Mouse (Mus musculus) kidney, adult 2 months (tissue): ENCODE measurements around the gene Zdhhc7. TPM values are rescaled to one million over a fixed set of nuclear protein-coding genes. Genes with fewer than 3 reads are reported as not detected.

Experiments
- DNase-seq: peaks from one replicate; pipeline ENCODE4 v3.0.0; 2021
- H3K27ac ChIP-seq: fragments of 200-500 bp; 2 replicates; pipeline ENCODE4 v1.5.1; 2012; ENCODE audit warnings: low read depth, low read length, control low read depth, inconsistent platforms; ENCODE audit not compliant: insufficient read depth
- H3K27me3 ChIP-seq: fragments of 200-500 bp; replicated peaks from 2 replicates; pipeline ENCODE4 v1.6.1; 2012; ENCODE audit warnings: mild to moderate bottlenecking, moderate library complexity, low read length, inconsistent platforms; ENCODE audit not compliant: control insufficient read depth, insufficient read depth
- H3K36me3 ChIP-seq: fragments of 200-500 bp; 2 replicates; pipeline ENCODE4 v1.6.1; 2012; ENCODE audit warnings: mild to moderate bottlenecking, moderate library complexity, low read length, inconsistent platforms; ENCODE audit not compliant: control insufficient read depth, insufficient read depth
- H3K4me1 ChIP-seq: fragments of 200-500 bp; 2 replicates; pipeline ENCODE4 v1.6.1; 2011; ENCODE audit warnings: low read length; ENCODE audit not compliant: control insufficient read depth, insufficient read depth
- H3K4me3 ChIP-seq: fragments of 200-500 bp; 2 replicates; pipeline ENCODE4 v1.5.1; 2011; ENCODE audit warnings: mild to moderate bottlenecking, low read depth, low read length, control low read depth; ENCODE audit not compliant: insufficient read depth
- CTCF ChIP-seq: fragments of 200-500 bp; conservative IDR thresholded peaks from 2 replicates; pipeline ENCODE4 v1.5.1; 2011; ENCODE audit warnings: low read depth, mild to moderate bottlenecking, control low read depth, low read length, moderate library complexity, mixed read lengths; ENCODE audit not compliant: insufficient read depth, insufficient read length
- POLR2A ChIP-seq: fragments of 200-500 bp; IDR thresholded peaks from one replicate; pipeline ENCODE4 v1.6.1; 2011; ENCODE audit warnings: low read depth, low read length, control low read depth
- WGBS: fragments of 180-500 bp; shearing (Covaris S2); methylation state at CpG from one replicate; pipeline ENCODE4 v1.1.7; 2018; 5-methylcytosine and 5-hydroxymethylcytosine counted together
- polyA plus RNA-seq: library from polyadenylated mRNA; depleted of rRNA; stranded (reverse); fragments of >200 nt; gene quantifications from 2 replicates; pipeline ENCODE4 v1.2.3, GENCODE M21; 2012

Zdhhc7 gene
- polyA plus RNA-seq, 1 experiment = 58.7 TPM

DNA sequence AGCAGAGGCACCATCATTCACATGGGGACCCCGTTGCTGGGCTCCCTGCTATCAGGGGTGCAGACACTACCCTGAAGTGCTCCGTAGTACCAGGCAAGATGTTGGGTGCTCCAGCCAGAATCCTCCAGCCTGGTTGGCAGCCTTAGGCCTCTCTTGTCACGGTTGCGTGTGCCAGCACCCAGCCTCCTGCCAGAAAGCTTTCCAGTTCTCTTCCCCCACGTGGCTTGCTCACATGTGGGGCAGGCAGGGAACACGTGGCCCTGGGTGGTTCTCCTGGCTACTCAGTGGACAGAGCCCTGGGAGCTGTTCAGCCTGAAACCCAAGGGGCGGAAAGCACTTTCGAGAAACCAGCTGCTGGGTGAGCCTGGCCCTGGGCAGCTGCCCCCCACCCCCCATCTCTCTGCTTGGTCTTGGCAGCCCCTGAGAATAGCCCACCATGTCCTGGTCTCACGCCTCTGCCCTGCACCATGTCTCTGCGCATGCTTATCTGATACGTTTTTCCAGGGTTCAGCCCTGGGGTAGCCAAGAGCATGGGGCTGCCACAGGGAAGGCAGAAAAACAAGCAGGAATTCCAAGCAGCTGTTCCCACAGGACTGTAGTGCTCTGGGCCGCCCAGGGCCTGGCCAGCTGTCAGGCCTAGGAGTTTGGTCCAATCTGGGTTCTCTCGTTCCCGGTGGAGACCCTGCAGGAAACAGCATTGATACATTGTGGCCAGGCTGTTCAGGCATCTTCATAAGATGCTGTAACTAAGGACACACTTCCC is 54.8 kb downstream of the Zdhhc7 start:
- peak; percentile 98 for DNase-seq
- no peak overlapping the region for H3K4me3 ChIP-seq
- no peak for TF ChIP-seq CTCF
- no peak for TF ChIP-seq POLR2A
- 45% methylated on average over 14 of the region's 14 CpGs for WGBS
- no peaks in the 10 kb centered on the region for H3K27me3 ChIP-seq
- no peaks in the 10 kb centered on the region for H3K36me3 ChIP-seq
- H3K4me1 ChIP-seq = peaks cover 18% of the 10 kb centered on the region
- H3K27ac ChIP-seq = peak overlapping the region; percentile 72

DNA sequence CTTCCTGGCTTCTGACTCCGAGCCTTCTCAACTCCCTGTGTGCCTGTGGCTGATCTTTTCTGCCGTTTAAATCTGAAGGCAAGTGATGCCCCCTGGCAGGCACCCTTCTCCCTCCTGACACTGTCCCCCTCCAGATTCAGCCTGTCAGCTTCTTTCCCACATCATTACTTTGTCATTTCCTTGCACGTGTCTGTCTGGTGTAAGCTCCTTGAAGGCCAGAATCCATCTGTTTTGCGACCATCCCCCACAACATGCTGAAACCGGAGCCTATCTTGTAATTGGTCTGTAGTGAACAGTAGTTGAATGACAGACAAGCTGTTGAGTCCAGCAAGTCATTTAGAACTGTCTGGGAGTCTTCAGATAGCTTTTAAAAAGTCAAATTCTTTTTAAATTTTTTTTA is 55.8 kb downstream of the Zdhhc7 start:
- Histone ChIP-seq H3K4me3 (no peak overlapping the region), H3K36me3 (no peaks in the 10 kb centered on the region), H3K4me1 (peaks cover 18% of the 10 kb centered on the region), H3K27me3 (no peaks in the 10 kb centered on the region), H3K27ac (0 out of 2 replicates have a peak overlapping the region, but pooled peaks have one; percentile 8)
- 65% methylated on average over 5 of the region's 5 CpGs for WGBS
- DNase-seq = no peak
- no peak for TF ChIP-seq POLR2A
- TF ChIP-seq CTCF = no peak

DNA sequence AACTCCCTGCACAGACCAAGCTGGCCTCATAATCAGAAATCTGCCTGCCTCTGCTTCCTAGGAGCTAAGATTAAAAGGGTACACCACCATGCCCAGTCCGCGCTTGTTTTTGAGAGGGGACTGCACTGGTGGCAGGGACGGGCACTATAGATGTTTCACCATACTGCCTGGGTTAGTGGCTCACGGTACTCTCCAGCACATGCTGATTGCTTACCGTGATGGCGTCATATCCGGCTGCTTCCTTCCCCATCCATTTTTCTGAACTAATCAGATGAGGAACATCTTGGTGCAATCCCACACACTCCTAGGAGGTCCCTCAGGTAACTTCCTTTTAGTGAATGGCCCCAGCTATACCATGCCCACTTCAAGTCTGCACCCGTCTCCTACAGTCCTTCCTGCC is 56.4 kb downstream of the Zdhhc7 start:
- peaks cover 18% of the 10 kb centered on the region for H3K4me1 ChIP-seq
- H3K27ac ChIP-seq = no peak overlapping the region
- no peak overlapping the region for H3K4me3 ChIP-seq
- no peaks in the 10 kb centered on the region for H3K36me3 ChIP-seq
- DNase-seq = no peak
- WGBS = 93% methylated on average over 8 of the region's 8 CpGs
- no peaks in the 10 kb centered on the region for H3K27me3 ChIP-seq
- TF ChIP-seq POLR2A (no peak), CTCF (no peak)

DNA sequence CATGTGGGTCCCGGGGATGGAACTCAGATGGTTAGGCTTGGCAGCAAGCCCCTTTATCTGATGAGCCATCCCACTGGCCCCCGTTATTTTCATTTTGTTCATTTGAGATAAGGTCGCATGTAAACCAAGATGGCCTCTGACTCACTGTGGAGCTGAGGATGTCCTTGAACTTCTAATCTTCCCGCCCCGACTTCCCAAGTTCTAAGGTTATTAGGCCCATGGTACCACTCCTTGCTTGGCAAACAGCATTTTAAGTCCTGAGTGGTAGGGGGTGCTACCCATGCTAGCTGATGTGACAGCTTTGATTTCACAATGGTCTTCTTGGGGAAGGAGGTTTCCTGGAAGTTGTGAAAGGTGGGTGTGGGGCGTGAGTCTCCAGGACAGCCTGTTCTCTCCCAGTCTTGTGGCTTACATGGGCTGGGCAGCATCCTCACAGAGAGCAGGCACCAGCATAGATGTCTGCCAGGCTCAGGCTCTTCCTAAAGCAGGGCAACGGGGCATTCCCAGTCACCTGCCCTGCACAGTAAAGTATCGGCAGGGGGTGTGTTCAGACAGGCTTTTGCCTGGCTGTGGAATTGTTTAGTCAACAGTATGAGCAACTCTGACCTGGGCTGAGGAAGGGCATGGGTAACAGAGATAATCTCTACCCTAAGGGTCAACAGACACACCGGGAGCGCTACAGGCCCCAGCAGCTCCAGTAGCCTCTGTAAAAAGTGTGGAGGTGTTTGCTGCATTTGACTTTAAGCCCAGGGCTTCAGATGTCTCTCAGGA is 58.6 kb downstream of the Zdhhc7 start:
- Histone ChIP-seq H3K27ac (no peak overlapping the region), H3K27me3 (no peaks in the 10 kb centered on the region), H3K36me3 (no peaks in the 10 kb centered on the region), H3K4me1 (peaks cover 18% of the 10 kb centered on the region), H3K4me3 (no peak overlapping the region)
- no peak for TF ChIP-seq POLR2A
- TF ChIP-seq CTCF = no peak
- no peak for DNase-seq
- WGBS = 87% methylated on average over 10 of the region's 10 CpGs

DNA sequence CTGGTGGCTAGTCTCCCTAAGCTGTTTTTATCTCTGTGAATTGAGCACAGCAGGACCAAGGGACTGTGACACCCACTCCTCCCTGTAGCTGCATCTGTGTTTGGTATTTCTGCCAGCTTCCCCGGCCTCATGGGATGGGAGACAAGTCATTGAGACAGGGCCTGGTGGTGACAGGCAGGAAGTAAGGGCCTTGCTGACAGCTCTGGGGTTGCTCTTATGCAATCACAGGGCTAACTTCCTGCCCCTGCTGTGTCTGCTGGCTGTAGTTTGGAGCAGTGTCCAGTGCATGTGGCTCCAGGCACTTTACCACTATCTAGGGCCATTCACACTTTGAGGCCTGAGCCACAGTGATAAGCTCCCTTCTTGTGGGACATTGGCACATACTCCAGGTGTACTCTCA is 60.4 kb downstream of the Zdhhc7 start:
- WGBS = 47% methylated on average over 1 of the region's 1 CpGs
- DNase-seq = peak; percentile 73
- H3K27me3 ChIP-seq = no peaks in the 10 kb centered on the region
- H3K4me1 ChIP-seq = peaks cover 9% of the 10 kb centered on the region
- TF ChIP-seq POLR2A (no peak), CTCF (no peak)
- 0 out of 2 replicates have a peak overlapping the region, but pooled peaks have one; percentile 26 for H3K27ac ChIP-seq
- no peaks in the 10 kb centered on the region for H3K36me3 ChIP-seq
- H3K4me3 ChIP-seq = no peak overlapping the region

DNA sequence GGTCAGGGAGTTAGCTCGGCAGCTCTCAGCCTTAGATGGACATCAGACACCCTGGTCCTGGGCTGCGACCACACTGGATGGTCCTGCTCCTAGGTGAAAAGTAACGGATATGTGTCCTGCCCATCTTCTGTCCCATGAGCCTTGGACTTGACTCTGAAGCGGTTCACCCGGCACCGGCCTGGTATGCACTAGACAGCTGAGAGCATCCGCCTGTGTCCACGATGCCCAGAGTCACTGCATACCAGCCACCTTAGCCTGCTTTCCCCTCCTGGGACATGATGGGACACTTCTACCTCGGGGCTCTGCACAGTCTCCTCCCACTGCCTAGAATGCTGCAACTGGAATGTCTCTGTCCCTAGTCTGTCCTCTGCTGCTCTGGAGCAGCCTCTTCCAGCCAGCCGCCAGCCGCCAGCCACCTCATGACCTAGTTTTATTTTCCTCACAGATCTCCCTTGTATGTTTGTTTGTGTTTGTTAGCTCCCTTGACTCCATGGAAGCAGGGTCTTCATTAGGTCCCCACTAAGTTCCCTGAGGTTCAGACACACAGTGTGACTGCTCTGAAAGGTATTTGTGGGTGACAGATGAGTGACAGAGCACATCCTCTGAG is 61.9 kb downstream of the Zdhhc7 start:
- H3K36me3 ChIP-seq = no peaks in the 10 kb centered on the region
- peak; percentile 36 for DNase-seq
- H3K4me1 ChIP-seq = 0 out of 2 replicates have a peak, but pooled peaks cover 3% of the 10 kb centered on the region
- H3K27me3 ChIP-seq = no peaks in the 10 kb centered on the region
- WGBS = 48% methylated on average over 11 of the region's 11 CpGs
- H3K4me3 ChIP-seq = no peak overlapping the region
- H3K27ac ChIP-seq = no peak overlapping the region
- no peak for TF ChIP-seq CTCF
- TF ChIP-seq POLR2A = no peak

DNA sequence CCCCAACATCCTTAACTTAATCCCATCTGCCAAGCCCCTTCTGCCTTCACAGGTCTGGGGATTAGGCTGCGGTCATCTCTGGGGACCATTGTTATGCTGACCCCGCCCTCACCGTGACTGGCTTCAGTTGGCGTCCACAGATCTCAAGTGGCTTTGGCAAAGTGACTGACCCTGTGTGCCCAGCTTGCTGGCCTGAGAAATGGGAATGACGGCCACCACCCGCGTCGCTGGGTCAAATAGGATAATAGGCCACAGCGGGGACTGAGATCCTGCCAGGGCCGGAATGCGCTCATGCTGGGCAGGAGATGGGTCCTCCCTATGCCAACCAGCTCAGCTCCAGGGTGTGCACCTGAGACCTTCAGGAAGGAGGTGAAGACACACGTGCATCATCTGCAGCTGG is 62.5 kb downstream of the Zdhhc7 start:
- WGBS = 96% methylated on average over 12 of the region's 12 CpGs
- Histone ChIP-seq H3K36me3 (no peaks in the 10 kb centered on the region), H3K4me3 (no peak overlapping the region), H3K27me3 (no peaks in the 10 kb centered on the region), H3K27ac (no peak overlapping the region), H3K4me1 (0 out of 2 replicates have a peak, but pooled peaks cover 3% of the 10 kb centered on the region)
- TF ChIP-seq CTCF (no peak), POLR2A (no peak)
- DNase-seq = no peak
